Mouse (Mus musculus) lung, embryonic 14.5 days (tissue): Measurements from ENCODE around the gene Rab8b. TPM values are rescaled to one million over a fixed set of nuclear protein-coding genes. Genes with fewer than 3 reads are reported as not detected.

Source experiments
- ATAC-seq: fragments of 200-750 bp; cut with Nextera tagmentation; 2 replicates; pipeline ENCODE4 v1.8.0; 2017; ENCODE audit warnings: mild to moderate bottlenecking, moderate TSS enrichment, moderate library complexity; ENCODE audit not compliant: insufficient read depth
- DNase-seq: peaks from one replicate; pipeline ENCODE4 v3.0.0-alpha.2; 2015
- H3K27ac ChIP-seq: fragments of 300-500 bp; sonication (generic); 2 replicates; pipeline ENCODE4 v1.5.1; 2014; ENCODE audit warnings: low read depth, mild to moderate bottlenecking, moderate library complexity
- H3K27me3 ChIP-seq: fragments of 300-500 bp; sonication (generic); 2 replicates; pipeline ENCODE4 v1.6.1; 2014; ENCODE audit warnings: low read length, control low read depth; ENCODE audit not compliant: insufficient read depth
- H3K36me3 ChIP-seq: fragments of 300-500 bp; sonication (generic); 2 replicates; pipeline ENCODE4 v1.6.1; 2014; ENCODE audit warnings: control low read depth; ENCODE audit not compliant: insufficient read depth
- H3K4me1 ChIP-seq: fragments of 300-500 bp; sonication (generic); 2 replicates; pipeline ENCODE4 v1.6.1; 2014; ENCODE audit warnings: antibody characterized with exemption, control low read depth; ENCODE audit not compliant: insufficient read depth
- H3K4me2 ChIP-seq: fragments of 300-500 bp; sonication (generic); 2 replicates; pipeline ENCODE4 v1.6.1; 2014; ENCODE audit warnings: mild to moderate bottlenecking
- H3K4me3 ChIP-seq: fragments of 300-500 bp; sonication (generic); 2 replicates; pipeline ENCODE4 v1.5.1; 2014; ENCODE audit warnings: low read depth, low read length
- H3K9ac ChIP-seq: fragments of 300-500 bp; sonication (generic); 2 replicates; pipeline ENCODE4 v1.6.1; 2014
- H3K9me3 ChIP-seq: fragments of 300-500 bp; sonication (generic); 2 replicates; pipeline ENCODE4 v1.6.1; 2016; ENCODE audit warnings: low read depth, low read length, control low read depth
- CTCF ChIP-seq: IDR thresholded peaks from 2 replicates; pipeline ENCODE4 v1.5.1; 2016; ENCODE audit warnings: antibody characterized with exemption, low read depth
- WGBS: fragments of 180-500 bp; shearing (Covaris S2); extraction: QIAGEN DNeasy Blood & Tissue Kit; methylation state at CpG from one replicate; pipeline ENCODE4 v1.1.7; 2014; 5-methylcytosine and 5-hydroxymethylcytosine counted together
- polyA plus RNA-seq: library from polyadenylated mRNA; unstranded; fragments of >200 nt; fragmentation: Nextera tagmentation; extraction: Ambion mirVana; gene quantifications from 2 replicates; pipeline ENCODE4 v1.2.1, GENCODE M21; 2014

The Rab8b gene
- polyA plus RNA-seq, 1 experiment from 2014 or later, result 35.0 TPM

- ATAC-seq (no peak), DNase-seq (no peak)
- no peak overlapping the region for H3K4me3 ChIP-seq
- no peak overlapping the region for H3K4me2 ChIP-seq
- H3K4me1 ChIP-seq, result no peaks in the 10 kb centered on the region
- no peaks in the 10 kb centered on the region for H3K9me3 ChIP-seq
- H3K9ac ChIP-seq, result no peak overlapping the region
- H3K27ac ChIP-seq, result no peak overlapping the region
- no peak for TF ChIP-seq CTCF
- H3K36me3 ChIP-seq, result peaks cover 11% of the 10 kb centered on the region; the same call in 1 of the 2 replicates
- 65% methylated on average over 3 of the region's 3 CpGs for WGBS
- H3K27me3 ChIP-seq, result no peaks in the 10 kb centered on the region
These were observed 54.8 kb downstream of the Rab8b start for GRCm38 (mm10) chr9:66864708-66865107.

GRCm38 (mm10) chr9:66863456-66863855 is 56.0 kb downstream of the Rab8b start:
- Histone ChIP-seq H3K9me3 (no peaks in the 10 kb centered on the region), H3K4me2 (no peak overlapping the region), H3K4me3 (no peak overlapping the region), H3K36me3 (peaks cover 23% of the 10 kb centered on the region), H3K4me1 (no peaks in the 10 kb centered on the region), H3K27ac (peak overlapping the region; percentile 15; the same call in 1 of the 2 replicates), H3K27me3 (no peaks in the 10 kb centered on the region), H3K9ac (no peak overlapping the region)
- no peak for TF ChIP-seq CTCF
- ATAC-seq, result no peak
- peak; percentile 38 for DNase-seq
- WGBS, result 58% methylated on average over 3 of the region's 3 CpGs

- no peak for TF ChIP-seq CTCF
- Histone ChIP-seq H3K9me3 (no peaks in the 10 kb centered on the region), H3K4me1 (no peaks in the 10 kb centered on the region), H3K27ac (no peak overlapping the region), H3K4me3 (no peak overlapping the region), H3K4me2 (no peak overlapping the region), H3K9ac (no peak overlapping the region), H3K36me3 (peaks cover 34% of the 10 kb centered on the region), H3K27me3 (no peaks in the 10 kb centered on the region)
- WGBS, result 84% methylated on average over 4 of the region's 4 CpGs
- ATAC-seq (no peak), DNase-seq (no peak)
These were observed 57.3 kb downstream of the Rab8b start for GRCm38 (mm10) chr9:66862202-66862601.

- ATAC-seq (no peak), DNase-seq (peak; percentile 20)
- Histone ChIP-seq H3K9me3 (no peaks in the 10 kb centered on the region), H3K36me3 (peaks cover 34% of the 10 kb centered on the region), H3K9ac (no peak overlapping the region), H3K4me2 (no peak overlapping the region), H3K4me1 (no peaks in the 10 kb centered on the region), H3K27me3 (no peaks in the 10 kb centered on the region), H3K4me3 (no peak overlapping the region), H3K27ac (no peak overlapping the region)
- 62% methylated on average over 5 of the region's 5 CpGs for WGBS
- TF ChIP-seq CTCF, result no peak
These were observed 58.3 kb downstream of the Rab8b start for GRCm38 (mm10) chr9:66861104-66861767.

- no peak for TF ChIP-seq CTCF
- H3K4me1 ChIP-seq, result no peaks in the 10 kb centered on the region
- H3K9ac ChIP-seq, result no peak overlapping the region
- no peaks in the 10 kb centered on the region for H3K9me3 ChIP-seq
- DNase-seq (no peak), ATAC-seq (no peak)
- 92% methylated on average over 5 of the region's 5 CpGs for WGBS
- H3K4me2 ChIP-seq, result no peak overlapping the region
- H3K4me3 ChIP-seq, result no peak overlapping the region
- H3K36me3 ChIP-seq, result peaks cover 36% of the 10 kb centered on the region
- H3K27ac ChIP-seq, result no peak overlapping the region
- no peaks in the 10 kb centered on the region for H3K27me3 ChIP-seq
These were observed 60.0 kb downstream of the Rab8b start for GRCm38 (mm10) chr9:66859523-66859922.

GRCm38 (mm10) chr9:66855865-66856264 is 63.6 kb downstream of the Rab8b start:
- H3K4me1 ChIP-seq, result no peaks in the 10 kb centered on the region
- H3K27me3 ChIP-seq, result no peaks in the 10 kb centered on the region
- ATAC-seq, result no peak
- no peak overlapping the region for H3K4me2 ChIP-seq
- no peaks in the 10 kb centered on the region for H3K9me3 ChIP-seq
- peaks cover 35% of the 10 kb centered on the region for H3K36me3 ChIP-seq
- no peak for TF ChIP-seq CTCF
- H3K4me3 ChIP-seq, result no peak overlapping the region
- DNase-seq, result no peak
- no peak overlapping the region for H3K9ac ChIP-seq
- 42% methylated on average over 7 of the region's 7 CpGs for whole genome bisulfite sequencing
- H3K27ac ChIP-seq, result no peak overlapping the region

GRCm38 (mm10) chr9:66852592-66852991 is 66.9 kb downstream of the Rab8b start:
- Histone ChIP-seq H3K4me1 (no peaks in the 10 kb centered on the region), H3K4me2 (no peak overlapping the region), H3K9ac (no peak overlapping the region), H3K9me3 (no peaks in the 10 kb centered on the region), H3K27ac (no peak overlapping the region), H3K4me3 (no peak overlapping the region), H3K27me3 (no peaks in the 10 kb centered on the region), H3K36me3 (peaks cover 8% of the 10 kb centered on the region; the same call in 1 of the 2 replicates)
- ATAC-seq (no peak), DNase-seq (no peak)
- TF ChIP-seq CTCF, result no peak
- WGBS, result 50% methylated on average over 6 of the region's 6 CpGs
